ENCODE assay signal across 11 mouse cellular contexts in genomic region chr16:18386451-18386850, GRCm38 (mm10). TPM values are rescaled to one million over a fixed set of nuclear protein-coding genes. Genes with fewer than 3 reads are reported as not detected.
DNase-seq lines count a peak whose midpoint lies in the region; ATAC-seq and TF ChIP-seq lines count a peak whose summit lies in the region.
"Had no signal": no experiment of that assay in that cellular context is flagged by ENCODE, and none has a peak within 500 bp of the region (broad histone marks: within the 10 kb centered on the region; RNA-seq: fewer than 3 reads in every experiment).

No protein-coding gene starts in this region.

- DNase-seq in forebrain, postnatal 0 days = peak; percentile 18
- DNase-seq in ovary, adult 18-20 months (ENCODE audit: low spot score) = peak; percentile 58
- no peak for DNase-seq in ovary, postnatal 14 days (ENCODE audit: low spot score)
- DNase-seq in frontal cortex, postnatal 10 days (ENCODE audit: low spot score in 2 of 2) = no peak
- DNase-seq in layer of hippocampus, postnatal 25 days (ENCODE audit: extremely low spot score in 1 of 2, low spot score in 1 of 2) = no peak
- DNase-seq: adrenal gland, postnatal 14 days had no signal

- H3K79me2 ChIP-seq in myocyte (ENCODE audit: control insufficient read depth, insufficient read depth) = no peaks in the 10 kb centered on the region

- H3K36me3 ChIP-seq in forebrain, postnatal 0 days (ENCODE audit: insufficient read depth) = no peaks in the 10 kb centered on the region
- no peaks in the 10 kb centered on the region for H3K36me3 ChIP-seq in forebrain, embryonic 16.5 days (ENCODE audit: control insufficient read depth, insufficient read depth)
- H3K36me3 ChIP-seq in embryonic facial prominence, embryonic 15.5 days = no peaks in the 10 kb centered on the region
- H3K36me3 ChIP-seq in myocyte (ENCODE audit: control insufficient read depth, insufficient read depth) = no peaks in the 10 kb centered on the region
- H3K36me3 ChIP-seq: heart, embryonic 15.5 days had no signal

- H3K27ac ChIP-seq in forebrain, postnatal 0 days (ENCODE audit: low read depth, low read length) = no peak overlapping the region
- H3K27ac ChIP-seq in forebrain, embryonic 16.5 days (ENCODE audit: low read length) = no peak overlapping the region
- no peak overlapping the region for H3K27ac ChIP-seq in embryonic facial prominence, embryonic 15.5 days (replicated peaks)
- H3K27ac ChIP-seq: heart, embryonic 15.5 days; kidney, postnatal 0 days had no signal

- no peak overlapping the region for H3K9ac ChIP-seq in forebrain, postnatal 0 days
- H3K9ac ChIP-seq in forebrain, embryonic 16.5 days (replicated peaks; ENCODE audit: low read depth, low read length) = no peak overlapping the region
- no peak overlapping the region for H3K9ac ChIP-seq in embryonic facial prominence, embryonic 15.5 days
- H3K9ac ChIP-seq: heart, embryonic 15.5 days had no signal

- H3K4me1 ChIP-seq in forebrain, postnatal 0 days (ENCODE audit: insufficient read depth) = peaks cover 7% of the 10 kb centered on the region
- peaks cover 50% of the 10 kb centered on the region for H3K4me1 ChIP-seq in forebrain, embryonic 16.5 days (replicated peaks; ENCODE audit: control insufficient read depth, insufficient read depth, low read length)
- H3K4me1 ChIP-seq in embryonic facial prominence, embryonic 15.5 days = peaks cover 32% of the 10 kb centered on the region

- no peak for TF ChIP-seq POLR2A in myocyte (IDR thresholded peaks at IDR 0.05; ENCODE audit: insufficient read length, low read depth)

- H3K4me3 ChIP-seq in forebrain, postnatal 0 days (ENCODE audit: low read depth, low read length) = no peak overlapping the region
- no peak overlapping the region for H3K4me3 ChIP-seq in forebrain, embryonic 16.5 days (replicated peaks; ENCODE audit: low read length)
- no peak overlapping the region for H3K4me3 ChIP-seq in embryonic facial prominence, embryonic 15.5 days (replicated peaks)
- H3K4me3 ChIP-seq in myocyte = no peak overlapping the region
- H3K4me3 ChIP-seq: heart, embryonic 15.5 days had no signal

- no peaks in the 10 kb centered on the region for H3K9me3 ChIP-seq in forebrain, postnatal 0 days (ENCODE audit: low read length)
- no peaks in the 10 kb centered on the region for H3K9me3 ChIP-seq in forebrain, embryonic 16.5 days (ENCODE audit: control insufficient read depth, low read length)
- H3K9me3 ChIP-seq in embryonic facial prominence, embryonic 15.5 days (replicated peaks) = no peaks in the 10 kb centered on the region
- H3K9me3 ChIP-seq: heart, embryonic 15.5 days had no signal

- WGBS in forebrain, postnatal 0 days = 59% methylated on average over 7 of the region's 7 CpGs
- WGBS in forebrain, embryonic 16.5 days = 59% methylated on average over 7 of the region's 7 CpGs
- 72% methylated on average over 7 of the region's 7 CpGs for WGBS in embryonic facial prominence, embryonic 15.5 days

- H3ac ChIP-seq in myocyte (ENCODE audit: control insufficient read depth, insufficient read length) = no peak overlapping the region

- no peak for ATAC-seq in forebrain, postnatal 0 days
- ATAC-seq in forebrain, embryonic 16.5 days = no peak
- ATAC-seq in embryonic facial prominence, embryonic 15.5 days (ENCODE audit: insufficient number of reproducible peaks, low FRiP score, low TSS enrichment, low read depth) = 0 out of 2 replicates have a peak, but pooled peaks have one; percentile 34

- no peaks in the 10 kb centered on the region for H3K27me3 ChIP-seq in forebrain, postnatal 0 days (ENCODE audit: insufficient read depth, low read length)
- no peaks in the 10 kb centered on the region for H3K27me3 ChIP-seq in forebrain, embryonic 16.5 days (replicated peaks; ENCODE audit: control insufficient read depth, insufficient read depth, low read length)
- H3K27me3 ChIP-seq in embryonic facial prominence, embryonic 15.5 days = no peaks in the 10 kb centered on the region
- H3K27me3 ChIP-seq in myocyte (ENCODE audit: control insufficient read depth, insufficient read depth, insufficient read length) = no peaks in the 10 kb centered on the region
- H3K27me3 ChIP-seq: heart, embryonic 15.5 days had no signal

- TF ChIP-seq CTCF in forebrain, postnatal 0 days (IDR thresholded peaks at IDR 0.05; ENCODE audit: low read depth) = no peak

- H3K4me2 ChIP-seq in forebrain, postnatal 0 days (ENCODE audit: low read depth) = no peak overlapping the region
- no peak overlapping the region for H3K4me2 ChIP-seq in forebrain, embryonic 16.5 days (ENCODE audit: low read length)
- no peak overlapping the region for H3K4me2 ChIP-seq in embryonic facial prominence, embryonic 15.5 days (replicated peaks)
- H3K4me2 ChIP-seq in myocyte (ENCODE audit: low read depth) = no peak overlapping the region
- H3K4me2 ChIP-seq: heart, embryonic 15.5 days had no signal

TF ChIP-seq in myocyte, 11 proteins besides CTCF, POLR2A, EP300 and RAD21:
- TF ChIP-seq TCF12 (IDR thresholded peaks at IDR 0.05; ENCODE audit: insufficient read depth, poor library complexity, severe bottlenecking) (no peak), MAX (IDR thresholded peaks at IDR 0.05; ENCODE audit: low read depth) (no peak), CEBPB (IDR thresholded peaks at IDR 0.05; ENCODE audit: insufficient read depth, poor library complexity, severe bottlenecking) (peak; percentile 72)

RNA-seq across cellular contexts. Expression of gene Arvcf, which starts 38.5 kb away (rescaled TPM):
- total RNA-seq in forebrain, postnatal 0 days (2014; rRNA removed) = 103 and 120 TPM in 2 replicates
- 31.2 and 42.8 TPM in 2 replicates for polyA plus RNA-seq in forebrain, postnatal 0 days (2015; fragmentation: Nextera tagmentation; extraction: Ambion mirVana)
- 58.6 and 67.8 TPM in 2 replicates for polyA plus RNA-seq in forebrain, embryonic 16.5 days (2015; fragmentation: Nextera tagmentation; extraction: Ambion mirVana)
- polyA plus RNA-seq in embryonic facial prominence, embryonic 15.5 days (2015; fragmentation: Nextera tagmentation; extraction: Ambion mirVana) = 33.8 and 37.9 TPM in 2 replicates
- polyA plus RNA-seq in myocyte (2012; fragmentation: generic; extraction: Trizol) = 7.6 TPM
- 10 to 100 TPM; 39.5 to 45.7 TPM for total RNA-seq in layer of hippocampus, postnatal 25 days (2021)

RNA-seq across cellular contexts. Expression of gene Tango2, which starts 38.5 kb away (rescaled TPM):
- total RNA-seq in forebrain, postnatal 0 days (2014; rRNA removed) = 25.5 and 43.0 TPM in 2 replicates
- polyA plus RNA-seq in forebrain, postnatal 0 days (2015; fragmentation: Nextera tagmentation; extraction: Ambion mirVana) = 69.9 and 75.9 TPM in 2 replicates
- polyA plus RNA-seq in forebrain, embryonic 16.5 days (2015; fragmentation: Nextera tagmentation; extraction: Ambion mirVana) = 74.9 and 86.8 TPM in 2 replicates
- 29.3 and 29.8 TPM in 2 replicates for polyA plus RNA-seq in embryonic facial prominence, embryonic 15.5 days (2015; fragmentation: Nextera tagmentation; extraction: Ambion mirVana)
- polyA plus RNA-seq in myocyte (2012; fragmentation: generic; extraction: Trizol) = 22.2 TPM
- total RNA-seq in layer of hippocampus, postnatal 25 days (2021) = 100 to 1,000 TPM; 115 to 121 TPM

RNA-seq across cellular contexts. Expression of gene Txnrd2, which starts 39.7 kb away (rescaled TPM):
- total RNA-seq in forebrain, postnatal 0 days (2014; rRNA removed) = 9.7 and 11.5 TPM in 2 replicates
- 28.0 and 34.4 TPM in 2 replicates for polyA plus RNA-seq in forebrain, postnatal 0 days (2015; fragmentation: Nextera tagmentation; extraction: Ambion mirVana)
- 24.0 and 27.8 TPM in 2 replicates for polyA plus RNA-seq in forebrain, embryonic 16.5 days (2015; fragmentation: Nextera tagmentation; extraction: Ambion mirVana)
- 17.0 and 18.2 TPM in 2 replicates for polyA plus RNA-seq in embryonic facial prominence, embryonic 15.5 days (2015; fragmentation: Nextera tagmentation; extraction: Ambion mirVana)
- 21.3 TPM for polyA plus RNA-seq in myocyte (2012; fragmentation: generic; extraction: Trizol)
- 10 to 100 TPM; 19.1 to 21.8 TPM for total RNA-seq in layer of hippocampus, postnatal 25 days (2021)

RNA-seq across cellular contexts. Expression of gene Comt, which starts 40.2 kb away (rescaled TPM):
- total RNA-seq in forebrain, postnatal 0 days (2014; rRNA removed) = 65.6 and 68.4 TPM in 2 replicates
- polyA plus RNA-seq in forebrain, postnatal 0 days (2015; fragmentation: Nextera tagmentation; extraction: Ambion mirVana) = 79.9 and 105 TPM in 2 replicates
- 88.8 and 98.1 TPM in 2 replicates for polyA plus RNA-seq in forebrain, embryonic 16.5 days (2015; fragmentation: Nextera tagmentation; extraction: Ambion mirVana)
- polyA plus RNA-seq in embryonic facial prominence, embryonic 15.5 days (2015; fragmentation: Nextera tagmentation; extraction: Ambion mirVana) = 109 and 116 TPM in 2 replicates
- polyA plus RNA-seq in myocyte (2012; fragmentation: generic; extraction: Trizol) = 93.6 TPM
- 10 to 100 TPM; 71.8 to 81.3 TPM for total RNA-seq in layer of hippocampus, postnatal 25 days (2021)

Comparison
In these comparisons a context has a peak if more than half of its experiments do, and no peak if none do; other contexts are left out.
1. DNase-seq: peak in forebrain, postnatal 0 days (single experiment) and ovary, adult 18-20 months (single experiment); none in ovary, postnatal 14 days (single experiment), frontal cortex, postnatal 10 days (0 of 2) and layer of hippocampus, postnatal 25 days (0 of 2).